In genomic region chr7:109083113-109083812, GRCm38 (mm10) we compare ENCODE assay signal across 8 mouse cellular contexts. TPM values are rescaled to one million over a fixed set of nuclear protein-coding genes. Genes with fewer than 3 reads are reported as not detected.
DNase-seq lines count a peak whose midpoint lies in the region; ATAC-seq and TF ChIP-seq lines count a peak whose summit lies in the region.

Gene Ric3 (minus strand): TSS chr7:109083331.

- intact Hi-C loops in gastrocnemius, adult 2 months (cut with DNase I), result no loop called here

- peak within 1 kb of the TSS; percentile 72 for H3K4me2 ChIP-seq in hindbrain, embryonic 15.5 days

- peaks cover 18% of the 10 kb centered on the region for H3K4me1 ChIP-seq in hindbrain, embryonic 15.5 days (replicated peaks)

- H3K27ac ChIP-seq in gastrocnemius, adult 2 months, result 0 out of 2 replicates have a peak within 1 kb of the TSS, but pooled peaks have one; percentile 31
- H3K27ac ChIP-seq in hindbrain, embryonic 15.5 days (replicated peaks), result peak within 1 kb of the TSS; percentile 74

- H3K4me3 ChIP-seq in gastrocnemius, adult 2 months, result peak within 1 kb of the TSS; percentile 80
- peak within 1 kb of the TSS; percentile 88 for H3K4me3 ChIP-seq in hindbrain, embryonic 15.5 days

- peak within 1 kb of the TSS; percentile 90 for H3K9ac ChIP-seq in hindbrain, embryonic 15.5 days

- no peak for TF ChIP-seq CTCF in gastrocnemius, adult 2 months (IDR thresholded peaks at IDR 0.05)

- H3K9me3 ChIP-seq in hindbrain, embryonic 15.5 days, result no peaks in the 10 kb centered on the region

- no peaks in the 10 kb centered on the region for H3K36me3 ChIP-seq in hindbrain, embryonic 15.5 days

- peak; percentile 96 for ATAC-seq in hindbrain, embryonic 15.5 days (ENCODE audit: low FRiP score, low read depth)
- no peak for ATAC-seq in monocyte, adult 5-6 weeks (replicated peaks; ENCODE audit: insufficient number of reproducible peaks, low FRiP score, low TSS enrichment, poor library complexity, severe bottlenecking)

- WGBS in hindbrain, embryonic 15.5 days, result 4% methylated on average over 50 of the region's 50 CpGs

- H3K27me3 ChIP-seq in hindbrain, embryonic 15.5 days, result peaks cover 4% of the 10 kb centered on the region; the same call in 1 of the 2 replicates

- DNase-seq in adrenal gland, postnatal 36 days, result peak; percentile 86 to 88
- DNase-seq in cerebellum, postnatal 4 days (ENCODE audit: low spot score in 2 of 2), result peak; percentile 78 to 82
- peak; percentile 63 for DNase-seq in gastrocnemius, adult 2 months
- peak; percentile 88 to 89 for DNase-seq in layer of hippocampus, postnatal 36 days
- DNase-seq in lung, postnatal 14 days, result peak; percentile 3
- DNase-seq in right cerebral cortex, postnatal 14 days, result peak; percentile 90

RNA-seq across cellular contexts. Expression of gene Ric3, which starts in this region (rescaled TPM):
- 10 to 100 TPM; 39.7 to 58.7 TPM for total RNA-seq in adrenal gland, postnatal 36 days (2021)
- total RNA-seq in gastrocnemius, adult 2 months (2021), result 1 to 10 TPM; 1.7 to 2.1 TPM
- 33.2 and 35.6 TPM in 2 replicates for polyA plus RNA-seq in hindbrain, embryonic 15.5 days (2015; fragmentation: Nextera tagmentation; extraction: Ambion mirVana)
- 10 to 100 TPM; 66.5 to 71.3 TPM for total RNA-seq in layer of hippocampus, postnatal 36 days (2021)
- total RNA-seq in monocyte, adult 5-6 weeks (2017), result 0.32 to 2.3 TPM in 2 of 3 replicates, not detected in the other

Comparison
In these comparisons a context has a peak if more than half of its experiments do, and no peak if none do; other contexts are left out.
1. RNA of gene Ric3 (total RNA-seq): 66.5 to 71.3 TPM in layer of hippocampus, postnatal 36 days and 39.7 to 58.7 TPM in adrenal gland, postnatal 36 days; 1.7 to 2.1 TPM in gastrocnemius, adult 2 months and 0.32 to 2.3 TPM in monocyte, adult 5-6 weeks; every median in the first group is over 10 times any median in the second.
2. DNase-seq: peak in every context shown above with its lines; median percentile 90 in right cerebral cortex, postnatal 14 days; 88 in layer of hippocampus, postnatal 36 days; 87 in adrenal gland, postnatal 36 days; 80 in cerebellum, postnatal 4 days; 63 in gastrocnemius, adult 2 months; 3 in lung, postnatal 14 days.